18 mouse cellular contexts compared by ENCODE assay signal in genomic region chr4:130803591-130803990, GRCm38 (mm10). TPM values are rescaled to one million over a fixed set of nuclear protein-coding genes. Genes with fewer than 3 reads are reported as not detected.
A peak's percentile ranks its signal among the peaks of the same experiment; 100 is the strongest.
DNase-seq lines count a peak whose midpoint lies in the region; ATAC-seq and TF ChIP-seq lines count a peak whose summit lies in the region.
"Had no signal": no experiment of that assay in that cellular context is flagged by ENCODE, and none has a peak within 500 bp of the region (broad histone marks: within the 10 kb centered on the region; RNA-seq: fewer than 3 reads in every experiment).

No protein-coding gene starts in this region.

- 67% methylated on average over 2 of the region's 2 CpGs for WGBS in midbrain, embryonic 10.5 days
- 67% methylated on average over 2 of the region's 2 CpGs for WGBS in midbrain, embryonic 11.5 days
- WGBS in forebrain, embryonic 16.5 days = 80% methylated on average over 2 of the region's 2 CpGs
- WGBS in midbrain, embryonic 16.5 days = 46% methylated on average over 2 of the region's 2 CpGs

- no peak for DNase-seq in gastrocnemius, adult 2 months
- no peak for DNase-seq in gastrocnemius, adult 8-10 months (ENCODE audit: low spot score in 2 of 2)
- DNase-seq in midbrain, embryonic 10.5 days (ENCODE audit: low spot score) = no peak
- no peak for DNase-seq in midbrain, embryonic 11.5 days (ENCODE audit: low spot score, missing footprints)
- DNase-seq in urinary bladder, postnatal 14 days (ENCODE audit: low spot score) = no peak
- no peak for DNase-seq in adrenal gland, adult 18-20 months (ENCODE audit: low spot score in 2 of 2)
- DNase-seq: adrenal gland, postnatal 10 days; B cell, adult 2 months; kidney, adult 9 months; kidney, postnatal 4 days; layer of hippocampus, postnatal 36 days; lung, adult 2 months; lung, postnatal 4 days had no signal

- no peaks in the 10 kb centered on the region for H3K9me3 ChIP-seq in midbrain, embryonic 10.5 days (replicated peaks)
- no peaks in the 10 kb centered on the region for H3K9me3 ChIP-seq in midbrain, embryonic 11.5 days (ENCODE audit: control insufficient read depth, low read length)
- no peaks in the 10 kb centered on the region for H3K9me3 ChIP-seq in forebrain, embryonic 16.5 days (ENCODE audit: control insufficient read depth, low read length)
- no peaks in the 10 kb centered on the region for H3K9me3 ChIP-seq in midbrain, embryonic 16.5 days (replicated peaks; ENCODE audit: control insufficient read depth, low read length, poor library complexity, severe bottlenecking)
- H3K9me3 ChIP-seq: stomach, embryonic 15.5 days had no signal

- ATAC-seq in midbrain, embryonic 11.5 days (ENCODE audit: low FRiP score) = no peak
- no peak for ATAC-seq in forebrain, embryonic 16.5 days
- no peak for ATAC-seq in midbrain, embryonic 16.5 days
- ATAC-seq: inflammation-experienced regulatory T-cells, adult 6 months had no signal

- intact Hi-C loops in gastrocnemius, adult 2 months (cut with DNase I) = no loop called here

- no peaks in the 10 kb centered on the region for H3K36me3 ChIP-seq in midbrain, embryonic 10.5 days
- H3K36me3 ChIP-seq in midbrain, embryonic 11.5 days (ENCODE audit: control insufficient read depth, insufficient read depth, low read length) = no peaks in the 10 kb centered on the region
- H3K36me3 ChIP-seq in forebrain, embryonic 16.5 days (ENCODE audit: control insufficient read depth, insufficient read depth) = no peaks in the 10 kb centered on the region
- H3K36me3 ChIP-seq in midbrain, embryonic 16.5 days (ENCODE audit: control insufficient read depth, insufficient read depth, low read length) = no peaks in the 10 kb centered on the region
- H3K36me3 ChIP-seq: stomach, embryonic 15.5 days had no signal

- no peak overlapping the region for H3K9ac ChIP-seq in midbrain, embryonic 11.5 days (ENCODE audit: low read length)
- H3K9ac ChIP-seq in forebrain, embryonic 16.5 days (replicated peaks; ENCODE audit: low read depth, low read length) = no peak overlapping the region
- H3K9ac ChIP-seq in midbrain, embryonic 16.5 days (ENCODE audit: low read depth, low read length) = no peak overlapping the region
- H3K9ac ChIP-seq: stomach, embryonic 15.5 days had no signal

- H3K4me2 ChIP-seq in midbrain, embryonic 11.5 days = no peak overlapping the region
- H3K4me2 ChIP-seq in forebrain, embryonic 16.5 days (ENCODE audit: low read length) = no peak overlapping the region
- no peak overlapping the region for H3K4me2 ChIP-seq in midbrain, embryonic 16.5 days (ENCODE audit: low read length)
- H3K4me2 ChIP-seq: stomach, embryonic 15.5 days had no signal

- no peak overlapping the region for H3K4me3 ChIP-seq in gastrocnemius, adult 2 months
- H3K4me3 ChIP-seq in midbrain, embryonic 10.5 days = no peak overlapping the region
- no peak overlapping the region for H3K4me3 ChIP-seq in midbrain, embryonic 11.5 days (ENCODE audit: low read depth, low read length)
- no peak overlapping the region for H3K4me3 ChIP-seq in forebrain, embryonic 16.5 days (replicated peaks; ENCODE audit: low read length)
- H3K4me3 ChIP-seq in midbrain, embryonic 16.5 days (ENCODE audit: low read depth, low read length) = no peak overlapping the region
- H3K4me3 ChIP-seq: erythroblast, embryonic 14.5 days; stomach, embryonic 15.5 days had no signal

- H3K4me1 ChIP-seq in midbrain, embryonic 10.5 days = peaks cover 73% of the 10 kb centered on the region
- H3K4me1 ChIP-seq in midbrain, embryonic 11.5 days (ENCODE audit: control insufficient read depth, insufficient read depth, low read length) = peaks cover 21% of the 10 kb centered on the region
- H3K4me1 ChIP-seq in forebrain, embryonic 16.5 days (replicated peaks; ENCODE audit: control insufficient read depth, insufficient read depth, low read length) = peaks cover 55% of the 10 kb centered on the region
- peaks cover 49% of the 10 kb centered on the region for H3K4me1 ChIP-seq in midbrain, embryonic 16.5 days (ENCODE audit: control insufficient read depth, insufficient read depth, low read length)

- peak overlapping the region; percentile 25; the same call in 1 of the 2 replicates for H3K27ac ChIP-seq in gastrocnemius, adult 2 months
- peak overlapping the region; percentile 81 for H3K27ac ChIP-seq in midbrain, embryonic 10.5 days (replicated peaks)
- H3K27ac ChIP-seq in midbrain, embryonic 11.5 days (ENCODE audit: low read depth, low read length) = no peak overlapping the region
- peak overlapping the region; percentile 10; the same call in 1 of the 2 replicates for H3K27ac ChIP-seq in forebrain, embryonic 16.5 days (ENCODE audit: low read length)
- H3K27ac ChIP-seq in midbrain, embryonic 16.5 days (ENCODE audit: low read length) = peak overlapping the region; percentile 36; the same call in 1 of the 2 replicates
- H3K27ac ChIP-seq: stomach, embryonic 15.5 days had no signal

- H3K27me3 ChIP-seq in midbrain, embryonic 10.5 days (ENCODE audit: low read depth, poor library complexity, severe bottlenecking) = no peaks in the 10 kb centered on the region
- H3K27me3 ChIP-seq in midbrain, embryonic 11.5 days (ENCODE audit: control insufficient read depth, insufficient read depth, low read length) = no peaks in the 10 kb centered on the region
- H3K27me3 ChIP-seq in forebrain, embryonic 16.5 days (replicated peaks; ENCODE audit: control insufficient read depth, insufficient read depth, low read length) = no peaks in the 10 kb centered on the region
- H3K27me3 ChIP-seq in midbrain, embryonic 16.5 days (ENCODE audit: control insufficient read depth, insufficient read depth, low read depth, low read length) = no peaks in the 10 kb centered on the region
- H3K27me3 ChIP-seq: stomach, embryonic 15.5 days had no signal

- no peak for TF ChIP-seq CTCF in gastrocnemius, adult 2 months (IDR thresholded peaks at IDR 0.05)

RNA-seq across cellular contexts. Expression of gene Sdc3, which starts 11.3 kb away (rescaled TPM):
- total RNA-seq in gastrocnemius, adult 2 months (2021) = 10 to 100 TPM in 1 of 2 experiments, 1 to 10 TPM in 1; 8.5 to 12.5 TPM
- total RNA-seq in gastrocnemius, adult 8-10 months (2022) = 10 to 100 TPM in 1 of 4 experiments, 1 to 10 TPM in 3; 5.6 to 10.9 (median 6.7) TPM
- polyA plus RNA-seq in midbrain, embryonic 10.5 days (2016; fragmentation: Nextera tagmentation; extraction: Ambion mirVana) = 21.3 and 28.5 TPM in 2 replicates
- 12.1 and 13.6 TPM in 2 replicates for polyA plus RNA-seq in midbrain, embryonic 11.5 days (2014; fragmentation: Nextera tagmentation; extraction: Ambion mirVana)
- polyA plus RNA-seq in forebrain, embryonic 16.5 days (2015; fragmentation: Nextera tagmentation; extraction: Ambion mirVana) = 89.6 and 113 TPM in 2 replicates
- 188 and 205 TPM in 2 replicates for polyA plus RNA-seq in midbrain, embryonic 16.5 days (2015; fragmentation: Nextera tagmentation; extraction: Ambion mirVana)
- 100 to 1,000 TPM; 205 to 421 TPM for total RNA-seq in adrenal gland, adult 18-20 months (2021)
